Mouse (Mus musculus) macrophage (primary cell): ENCODE measurements around the gene Grhpr. TPM values are rescaled to one million over a fixed set of nuclear protein-coding genes. Genes with fewer than 3 reads are reported as not detected.
"Not testable (repeated sequence)": the region's sequence is repeated elsewhere in the genome, so short reads cannot be mapped to it uniquely, and the experiment has no call there.

Experiments used
- H3K27ac ChIP-seq: fragments of 350-480 bp; formaldehyde crosslinking; 2 replicates; pipeline ENCODE4 v1.9.0; 2021
- H3K36me3 ChIP-seq: fragments of 350-480 bp; formaldehyde crosslinking; 2 replicates; pipeline ENCODE4 v1.9.0; 2021; ENCODE audit errors: inconsistent target
- H3K4me3 ChIP-seq: fragments of 350-480 bp; formaldehyde crosslinking; 2 replicates; pipeline ENCODE4 v1.9.0; 2021; ENCODE audit errors: inconsistent target
- H3K79me2 ChIP-seq: fragments of 350-480 bp; formaldehyde crosslinking; 2 replicates; pipeline ENCODE4 v1.9.0; 2021; ENCODE audit errors: inconsistent target
- WGBS: methylation state at CpG from one replicate; pipeline ENCODE4 v1.1.7; 2026; ENCODE audit warnings: inconsistent platforms; ENCODE audit not compliant: missing documents; 5-methylcytosine and 5-hydroxymethylcytosine counted together
- polyA plus RNA-seq: library from polyadenylated mRNA; stranded (reverse); fragments of 250-400 nt; gene quantifications from 3 replicates; pipeline ENCODE4 v1.2.4, GENCODE M21; 2018; ENCODE audit warnings: inconsistent platforms

The Grhpr gene
- polyA plus RNA-seq, 1 experiment from 2014 or later: 2.3 TPM

GRCm38 (mm10) chr4:45013537-45013936, 32.3 kb downstream of the Grhpr start:
- H3K27ac ChIP-seq: peak overlapping the region; percentile 71
- WGBS: 0% methylated on average over 2 of the region's 2 CpGs
- peaks cover 28% of the 10 kb centered on the region for H3K79me2 ChIP-seq
- peak overlapping the region; percentile 85 for H3K4me3 ChIP-seq
- H3K36me3 ChIP-seq: no peaks in the 10 kb centered on the region

GRCm38 (mm10) chr4:45015615-45016014, 34.4 kb downstream of the Grhpr start:
- peaks cover 7% of the 10 kb centered on the region for H3K79me2 ChIP-seq
- 18% methylated on average over 3 of the region's 3 CpGs for WGBS
- no peak overlapping the region for H3K27ac ChIP-seq
- no peaks in the 10 kb centered on the region for H3K36me3 ChIP-seq
- H3K4me3 ChIP-seq: no peak overlapping the region

- H3K27ac ChIP-seq: no peak within 1 kb of the TSS
- WGBS: under 1% methylated on average over 29 of the region's 29 CpGs
These were observed 37.3 kb downstream of the Grhpr start, which contains the start of gene Polr1e for GRCm38 (mm10) chr4:45018452-45018980. Gene Polr1e (plus strand): TSS chr4:45018583.

GRCm38 (mm10) chr4:45019009-45019408, 37.8 kb downstream of the Grhpr start:
- H3K36me3 ChIP-seq: no peaks in the 10 kb centered on the region
- H3K4me3 ChIP-seq: peak overlapping the region; percentile 72
- no peak overlapping the region for H3K27ac ChIP-seq
- WGBS: 3% methylated on average over 10 of the region's 14 CpGs
- no peaks in the 10 kb centered on the region for H3K79me2 ChIP-seq

More at GRCm38 (mm10) chr4:45018452-45018980, 37.3 kb downstream of the Grhpr start, which contains the start of gene Polr1e:
- no peaks in the 10 kb centered on the region for H3K36me3 ChIP-seq
- peak within 1 kb of the TSS; percentile 72 for H3K4me3 ChIP-seq
- H3K79me2 ChIP-seq: no peaks in the 10 kb centered on the region

GRCm38 (mm10) chr4:45026459-45026858, 45.3 kb downstream of the Grhpr start:
- no peaks in the 10 kb centered on the region for H3K36me3 ChIP-seq
- no peaks in the 10 kb centered on the region for H3K79me2 ChIP-seq
- no peak overlapping the region for H3K27ac ChIP-seq
- H3K4me3 ChIP-seq: no peak overlapping the region
- 100% methylated on average over 4 of the region's 4 CpGs for WGBS

- Histone ChIP-seq H3K27ac (no peak overlapping the region), H3K79me2 (no peaks in the 10 kb centered on the region), H3K36me3 (no peaks in the 10 kb centered on the region), H3K4me3 (no peak overlapping the region)
- 29% methylated on average over 9 of the region's 9 CpGs for WGBS
These were observed 51.4 kb downstream of the Grhpr start for GRCm38 (mm10) chr4:45032586-45032985.

GRCm38 (mm10) chr4:45034693-45035628, 53.8 kb downstream of the Grhpr start:
- Histone ChIP-seq H3K4me3 (no peak overlapping the region), H3K79me2 (no peaks in the 10 kb centered on the region), H3K36me3 (no peaks in the 10 kb centered on the region), H3K27ac (no peak overlapping the region)
- WGBS: 64% methylated on average over 16 of the region's 16 CpGs

- Histone ChIP-seq H3K27ac (no peak overlapping the region), H3K79me2 (no peaks in the 10 kb centered on the region), H3K36me3 (no peaks in the 10 kb centered on the region), H3K4me3 (no peak overlapping the region)
- 48% methylated on average over 10 of the region's 10 CpGs for WGBS
These were observed 54.9 kb downstream of the Grhpr start for GRCm38 (mm10) chr4:45036048-45036447.

GRCm38 (mm10) chr4:45036571-45036970, 55.4 kb downstream of the Grhpr start:
- Histone ChIP-seq H3K27ac (no peak overlapping the region), H3K79me2 (no peaks in the 10 kb centered on the region), H3K4me3 (no peak overlapping the region), H3K36me3 (no peaks in the 10 kb centered on the region)
- 96% methylated on average over 5 of the region's 5 CpGs for WGBS

- no peaks in the 10 kb centered on the region for H3K79me2 ChIP-seq
- no peak overlapping the region for H3K27ac ChIP-seq
- WGBS: 78% methylated on average over 13 of the region's 13 CpGs
- H3K4me3 ChIP-seq: no peak overlapping the region
- H3K36me3 ChIP-seq: no peaks in the 10 kb centered on the region
These were observed 56.5 kb downstream of the Grhpr start for GRCm38 (mm10) chr4:45037455-45038410.

GRCm38 (mm10) chr4:45038879-45039278, 57.7 kb downstream of the Grhpr start:
- WGBS: 53% methylated on average over 8 of the region's 8 CpGs

GRCm38 (mm10) chr4:45039546-45039945, 58.4 kb downstream of the Grhpr start:
- 94% methylated on average over 7 of the region's 7 CpGs for WGBS
- not testable (repeated sequence) for H3K79me2 ChIP-seq, H3K36me3 ChIP-seq, H3K4me3 ChIP-seq, H3K27ac ChIP-seq

More at GRCm38 (mm10) chr4:45038879-45039278, 57.7 kb downstream of the Grhpr start:
- not testable (repeated sequence) for H3K36me3 ChIP-seq, H3K27ac ChIP-seq, H3K4me3 ChIP-seq, H3K79me2 ChIP-seq
